Mouse (Mus musculus) common myeloid progenitor, adult 5-6 weeks (primary cell): Measurements from ENCODE around the gene Sh3bp5l. TPM values are rescaled to one million over a fixed set of nuclear protein-coding genes. Genes with fewer than 3 reads are reported as not detected.
"Not testable (repeated sequence)": the region's sequence is repeated elsewhere in the genome, so short reads cannot be mapped to it uniquely, and the experiment has no call there.

Experiments
- ATAC-seq: replicated peaks from 2 replicates; pipeline ENCODE4 v1.8.0; 2016; ENCODE audit warnings: low read depth, mild to moderate bottlenecking, moderate TSS enrichment, inconsistent platforms; ENCODE audit not compliant: poor library complexity, severe bottlenecking
- total RNA-seq: library from RNA; stranded (forward); fragments of 200-1000, 187-1606 nt; gene quantifications from 2 replicates; pipeline ENCODE4 v1.2.3, GENCODE M21; 2017

The Sh3bp5l gene
- 12.7 and 13.5 TPM in 2 replicates for total RNA-seq

DNA sequence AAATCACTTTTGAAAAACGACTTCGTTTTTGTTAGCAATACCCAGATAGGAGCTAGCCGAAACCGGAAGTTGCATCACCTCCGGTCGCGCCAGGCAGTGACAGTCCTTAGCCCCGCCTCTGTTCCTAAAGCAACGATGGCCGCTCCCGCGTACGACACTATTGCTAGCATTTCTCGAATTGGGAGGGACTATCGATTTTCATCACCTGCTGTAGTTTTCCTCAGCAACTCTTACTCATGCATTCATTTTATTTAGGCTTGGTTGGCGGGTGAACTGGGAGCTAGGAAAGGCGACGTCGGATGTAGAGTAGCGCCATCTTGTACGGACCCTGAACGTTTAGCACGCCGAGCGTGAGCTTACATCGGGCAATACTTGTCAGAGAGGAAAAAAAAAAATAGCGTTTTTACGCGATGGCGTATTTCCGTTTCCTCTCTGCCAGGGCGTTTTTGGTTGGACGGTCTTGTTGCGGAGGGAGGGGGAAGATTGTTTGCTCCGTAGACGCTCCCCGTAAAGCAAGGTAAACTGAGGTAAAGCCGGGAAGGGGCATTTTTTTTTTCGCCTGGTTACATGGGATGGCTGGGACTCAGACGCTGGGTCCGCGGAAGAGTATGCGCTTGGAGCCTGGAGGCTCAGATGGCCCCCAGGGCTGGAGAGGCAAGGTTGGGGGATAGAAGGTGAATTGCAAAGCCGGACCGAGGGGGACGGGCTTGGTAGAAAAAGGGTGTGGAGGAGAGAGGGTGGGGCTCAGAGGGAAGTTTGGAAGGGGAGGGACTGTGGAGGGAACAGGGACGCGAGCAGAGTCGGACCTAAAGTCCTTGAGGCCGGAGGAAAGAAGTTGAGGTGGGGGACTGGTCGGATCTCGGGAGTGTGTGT lies at the start of gene Sh3bp5l, which contains the start of gene Zfp672:
Gene Sh3bp5l (plus strand): TSS at position 449 of the 873 bp plus-strand sequence.
Gene Zfp672 (minus strand): TSS at position 64 of the 873 bp plus-strand sequence.
- ATAC-seq: peak; percentile 89

DNA sequence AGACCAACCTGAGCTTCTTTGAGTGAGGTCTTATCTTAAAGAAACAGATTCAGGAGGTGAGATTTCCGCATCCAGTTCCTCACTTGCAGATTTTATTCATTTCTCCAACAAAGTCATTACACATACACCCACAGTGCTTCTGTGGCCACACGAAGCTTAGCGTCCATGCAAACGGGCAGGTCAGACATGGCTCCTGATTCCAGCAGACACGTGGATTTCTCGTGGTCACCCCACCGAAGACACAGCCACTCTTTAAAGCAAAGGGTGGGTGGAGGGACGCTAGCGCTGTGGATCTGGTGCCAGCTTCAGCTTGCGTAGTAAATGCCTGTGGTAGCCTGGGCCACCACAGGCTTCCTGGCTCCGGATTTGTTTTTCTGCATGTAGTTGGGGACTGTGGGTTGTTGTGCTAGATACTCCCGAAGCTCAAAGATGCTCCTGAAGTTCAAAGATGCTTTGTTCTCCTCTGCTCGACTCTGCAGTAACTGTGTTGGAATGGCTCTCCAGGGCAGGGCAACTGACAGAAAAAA lies 48.5 kb upstream of the Sh3bp5l start:
- ATAC-seq: 0 out of 2 replicates have a peak, but pooled peaks have one; percentile 45

GRCm38 (mm10) chr11:58282518-58282917 lies 48.0 kb upstream of the Sh3bp5l start:
- no peak for ATAC-seq

- peak; percentile 71 for ATAC-seq
Measured at GRCm38 (mm10) chr11:58289992-58290682, 40.4 kb upstream of the Sh3bp5l start.

DNA sequence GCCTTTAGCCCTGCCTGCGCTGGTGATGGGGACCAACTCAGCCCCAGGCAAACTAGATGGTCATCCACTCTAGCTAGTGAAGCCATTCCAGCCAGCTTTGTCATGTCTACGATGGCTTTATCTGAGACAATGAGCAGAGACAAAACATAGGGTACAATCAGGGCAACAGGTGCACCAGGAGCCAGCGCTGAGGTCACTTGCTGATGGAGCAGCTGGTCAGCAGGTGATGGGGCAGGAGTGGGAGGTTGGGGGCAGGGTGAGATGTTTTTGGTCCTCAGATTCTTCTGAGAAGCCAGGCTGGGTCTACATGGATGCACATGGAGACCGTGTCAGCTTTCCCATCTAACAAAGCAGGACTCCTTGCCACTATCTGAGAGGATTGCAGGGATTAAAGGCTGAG lies 39.7 kb upstream of the Sh3bp5l start:
- no peak for ATAC-seq

DNA sequence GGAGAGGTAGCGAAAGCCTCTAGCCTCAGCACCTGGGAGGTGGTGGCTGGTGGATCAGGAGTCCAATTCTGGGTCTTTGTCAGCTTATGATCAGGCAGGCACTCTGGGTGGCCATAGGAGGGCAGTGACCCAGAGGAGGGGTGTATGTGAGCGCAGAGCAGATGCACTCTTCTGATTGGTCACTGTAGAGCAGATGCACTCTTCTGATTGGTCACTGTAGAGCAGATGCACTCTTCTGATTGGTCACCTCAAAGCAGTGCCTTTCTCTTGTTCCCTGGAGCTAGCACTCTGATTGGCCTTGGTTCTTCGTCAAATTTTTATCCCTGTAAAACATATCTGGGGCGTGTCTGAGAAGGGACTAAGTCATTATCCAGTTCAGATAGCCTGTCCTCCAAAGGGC lies 37.7 kb upstream of the Sh3bp5l start:
- ATAC-seq: no peak

DNA sequence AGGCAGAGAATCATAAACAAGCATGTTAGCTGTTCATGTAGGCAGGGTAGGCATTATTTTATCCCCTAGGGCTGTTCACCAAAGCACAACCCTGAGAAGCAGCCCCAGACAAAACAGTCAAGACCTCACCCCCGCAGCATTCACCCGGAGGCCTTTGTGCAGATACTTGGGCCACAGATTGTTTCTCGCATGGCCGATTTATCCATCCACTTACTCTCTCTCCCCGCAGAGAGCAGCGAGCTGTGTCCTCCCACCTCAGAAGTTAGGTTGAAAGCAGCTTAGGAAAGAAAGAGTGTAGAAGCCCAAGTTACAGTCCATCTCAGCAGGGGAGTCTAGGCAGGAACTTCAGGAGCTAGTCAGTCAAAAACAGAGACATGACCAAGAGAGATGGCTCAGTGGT lies 33.1 kb upstream of the Sh3bp5l start:
- ATAC-seq: no peak

DNA sequence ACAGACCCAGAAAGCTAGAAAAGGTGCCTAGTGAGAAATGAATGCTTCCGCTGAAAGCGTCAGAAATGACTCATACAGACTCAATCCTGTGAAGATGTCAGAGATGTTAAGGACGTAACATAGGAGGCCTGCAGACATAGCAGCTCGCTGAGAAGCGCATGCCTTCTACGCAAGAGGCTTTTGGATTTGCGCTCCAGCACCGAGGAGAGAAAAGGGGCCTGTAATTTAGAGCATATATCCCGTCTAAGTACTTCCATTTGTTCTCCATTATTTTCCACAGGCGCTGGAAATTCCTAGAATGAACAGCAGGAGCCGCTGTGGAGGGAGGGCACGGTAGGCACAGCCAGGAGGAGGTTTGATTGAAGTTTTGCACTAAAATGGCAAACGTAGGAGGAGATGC lies 29.5 kb upstream of the Sh3bp5l start:
- peak; percentile 28 for ATAC-seq

DNA sequence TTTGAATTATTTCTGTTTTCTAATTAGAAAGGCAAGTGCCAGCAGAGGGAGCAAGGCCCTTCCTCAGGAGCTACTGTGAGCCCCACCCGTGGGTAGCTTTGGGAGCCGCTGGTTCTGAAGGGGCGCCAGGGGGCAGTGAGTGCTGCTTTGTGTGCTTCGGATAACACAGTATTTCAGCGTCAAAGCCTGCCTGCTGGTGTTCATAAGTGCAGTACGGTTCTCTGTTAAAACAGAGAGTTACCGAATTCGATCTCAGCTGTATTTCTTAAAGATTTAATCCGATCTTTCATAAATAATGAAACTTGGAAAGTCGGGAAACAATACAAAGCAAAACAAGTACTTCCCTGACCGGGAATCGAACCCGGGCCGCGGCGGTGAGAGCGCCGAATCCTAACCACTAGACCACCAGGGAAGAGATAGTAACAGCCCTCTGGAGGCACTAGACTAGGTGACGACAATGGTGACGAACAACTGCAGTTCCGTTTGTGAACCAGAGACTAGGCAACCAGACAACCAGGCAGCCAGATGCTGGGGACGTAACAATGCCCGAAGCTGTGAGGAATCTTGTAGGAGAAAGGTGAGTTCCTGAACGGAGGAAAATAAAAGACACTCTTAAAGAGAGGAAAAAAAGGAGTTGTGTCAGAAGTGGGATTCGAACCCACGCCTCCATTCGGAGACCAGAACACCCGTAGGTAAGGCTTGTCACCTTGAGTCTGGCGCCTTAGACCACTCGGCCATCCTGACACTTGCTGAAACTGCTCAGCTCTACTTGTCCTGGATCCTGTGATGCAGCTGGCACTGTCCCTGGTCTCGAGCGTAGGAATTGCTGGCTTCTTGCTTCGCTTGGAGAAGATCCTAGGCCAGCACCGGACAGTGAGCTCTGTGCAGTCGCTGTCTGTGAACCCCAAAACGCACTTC lies 28.4 kb upstream of the Sh3bp5l start:
- ATAC-seq: peak; percentile 85

- ATAC-seq: peak; percentile 27
Measured at GRCm38 (mm10) chr11:58302774-58303445, 27.6 kb upstream of the Sh3bp5l start.

DNA sequence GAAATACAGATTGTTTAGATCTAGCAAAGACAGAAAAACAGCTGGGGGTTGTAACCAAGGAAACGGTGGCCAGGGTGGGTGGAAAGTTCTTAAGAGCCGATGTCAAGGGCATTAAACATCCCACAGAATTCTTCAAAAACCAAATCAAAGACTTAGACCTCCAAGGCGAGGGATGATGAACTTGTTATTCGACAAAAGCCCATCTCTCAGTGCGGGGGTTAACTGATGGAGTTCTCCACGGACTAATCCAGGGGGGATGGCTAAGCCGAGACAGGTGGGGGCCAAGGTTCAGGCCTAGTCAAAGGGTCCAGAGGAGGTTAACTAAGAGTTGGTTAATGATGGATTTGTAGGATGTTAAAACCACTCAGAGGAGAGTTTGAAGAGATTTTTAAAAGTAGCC lies 26.9 kb upstream of the Sh3bp5l start:
- no peak for ATAC-seq

GRCm38 (mm10) chr11:58305299-58305698 lies 25.2 kb upstream of the Sh3bp5l start:
- not testable (repeated sequence) for ATAC-seq

GRCm38 (mm10) chr11:58306860-58307308 lies 23.6 kb upstream of the Sh3bp5l start, which contains the start of gene Zfp692:
TSS of gene Zfp692 (plus strand) at chr11:58307069.
- ATAC-seq: peak; percentile 61

DNA sequence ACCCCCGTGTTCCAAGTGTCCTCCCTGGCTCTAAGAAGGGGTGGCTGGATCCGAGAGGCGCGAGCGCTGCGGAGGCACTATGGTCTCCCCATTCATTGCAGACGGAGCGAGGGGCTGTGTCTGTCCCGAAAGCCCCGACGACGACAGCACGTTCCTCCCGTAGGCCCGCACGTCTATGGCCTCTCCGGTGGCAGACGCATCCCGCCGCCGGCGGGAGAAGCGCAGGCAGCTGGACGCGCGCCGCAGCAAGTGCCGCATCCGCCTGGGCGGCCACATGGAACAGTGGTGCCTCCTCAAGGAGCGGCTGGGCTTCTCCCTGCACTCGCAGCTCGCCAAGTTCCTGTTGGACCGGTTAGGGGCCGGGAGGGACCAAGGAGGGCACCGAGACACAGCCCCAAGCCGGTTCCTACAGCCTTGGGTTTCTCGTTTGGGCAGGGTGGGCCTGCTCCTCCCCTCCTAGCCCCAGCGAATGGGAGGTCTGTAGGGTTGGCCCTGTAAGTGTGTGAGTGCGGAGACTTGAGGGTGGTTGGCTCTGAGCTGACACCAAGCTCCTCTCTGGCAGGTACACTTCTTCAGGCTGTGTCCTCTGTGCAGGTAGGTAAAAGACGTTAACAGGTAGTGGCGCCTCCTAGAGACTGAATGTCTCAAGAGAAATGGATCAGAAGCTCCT lies 23.0 kb upstream of the Sh3bp5l start:
- peak; percentile 64 for ATAC-seq

- ATAC-seq: no peak
Measured at GRCm38 (mm10) chr11:58308661-58309060, 21.9 kb upstream of the Sh3bp5l start.

GRCm38 (mm10) chr11:58314069-58314468 lies 16.5 kb upstream of the Sh3bp5l start:
- ATAC-seq: no peak

- no peak for ATAC-seq
Measured at GRCm38 (mm10) chr11:58315536-58316168, 14.9 kb upstream of the Sh3bp5l start.

- ATAC-seq: no peak
Measured at GRCm38 (mm10) chr11:58316344-58316743, 14.2 kb upstream of the Sh3bp5l start.
